Mouse (Mus musculus): Measurements from ENCODE around the gene 9930111J21Rik2. TPM values are rescaled to one million over a fixed set of nuclear protein-coding genes. Genes with fewer than 3 reads are reported as not detected.

The 9930111J21Rik2 gene
- 18.7 TPM for polyA plus RNA-seq (2014; fragmentation: Illumina TruSeq; extraction: RNeasy Lipid Tissue Mini Kit (QIAGEN cat#74804); ENCODE audit: low replicate concordance)

GRCm38 (mm10) chr11:49051093-49051891, at the start of gene 9930111J21Rik2:
9930111J21Rik2 (minus strand) TSS chr11:49051242.

GRCm38 (mm10) chr11:49076001-49076757, 25.1 kb upstream of the 9930111J21Rik2 start, which contains the start of gene Ifi47:
Ifi47 (plus strand) TSS chr11:49076587.

GRCm38 (mm10) chr11:49063713-49064469, 12.8 kb upstream of the 9930111J21Rik2 start, which contains the start of gene Tgtp2:
Tgtp2 (minus strand) TSS chr11:49064206.

GRCm38 (mm10) chr11:48994018-48994417, 57.0 kb downstream of the 9930111J21Rik2 start, which contains the start of gene Tgtp1:
Tgtp1 (minus strand) TSS chr11:48994172.

GRCm38 (mm10) chr11:48991740-48992520, 59.1 kb downstream of the 9930111J21Rik2 start, which contains the start of gene Gm12185:
Gm12185 (minus strand) TSS chr11:48992226.

GRCm38 (mm10) chr11:48979251-48979650, 71.8 kb downstream of the 9930111J21Rik2 start, which contains the start of gene 9930111J21Rik1:
9930111J21Rik1 (minus strand) TSS chr11:48979398.

GRCm38 (mm10) chr11:48978240-48978939, 72.7 kb downstream of the 9930111J21Rik2 start, which contains the start of gene Olfr56:
Olfr56 (plus strand) TSS chr11:48978889.

Other genes starting within 250 kb of the 9930111J21Rik2 start
- 10.4 TPM for gene Trim41, start 233.9 kb downstream of the 9930111J21Rik2 start, polyA plus RNA-seq (2014; fragmentation: Illumina TruSeq; extraction: RNeasy Lipid Tissue Mini Kit (QIAGEN cat#74804); ENCODE audit: low replicate concordance)
- gene Trim7, start 225.1 kb downstream of the 9930111J21Rik2 start, polyA plus RNA-seq (2014; fragmentation: Illumina TruSeq; extraction: RNeasy Lipid Tissue Mini Kit (QIAGEN cat#74804); ENCODE audit: low replicate concordance): 4.1 TPM
- 5.0 TPM for gene Gm12184, start 224.6 kb downstream of the 9930111J21Rik2 start, polyA plus RNA-seq (2014; fragmentation: Illumina TruSeq; extraction: RNeasy Lipid Tissue Mini Kit (QIAGEN cat#74804); ENCODE audit: low replicate concordance)
- gene Irgm1, start 179.6 kb downstream of the 9930111J21Rik2 start, polyA plus RNA-seq (2014; fragmentation: Illumina TruSeq; extraction: RNeasy Lipid Tissue Mini Kit (QIAGEN cat#74804); ENCODE audit: low replicate concordance): 35.8 TPM
- 32.7 TPM for gene Gm5431, start 149.0 kb downstream of the 9930111J21Rik2 start, polyA plus RNA-seq (2014; fragmentation: Illumina TruSeq; extraction: RNeasy Lipid Tissue Mini Kit (QIAGEN cat#74804); ENCODE audit: low replicate concordance)
- 5.8 TPM for gene Psme2b, start 105.1 kb downstream of the 9930111J21Rik2 start, polyA plus RNA-seq (2014; fragmentation: Illumina TruSeq; extraction: RNeasy Lipid Tissue Mini Kit (QIAGEN cat#74804); ENCODE audit: low replicate concordance)
- 6.8 TPM for gene Olfr56, start 72.4 kb downstream of the 9930111J21Rik2 start, polyA plus RNA-seq (2014; fragmentation: Illumina TruSeq; extraction: RNeasy Lipid Tissue Mini Kit (QIAGEN cat#74804); ENCODE audit: low replicate concordance)
- gene 9930111J21Rik1, start 71.8 kb downstream of the 9930111J21Rik2 start, polyA plus RNA-seq (2014; fragmentation: Illumina TruSeq; extraction: RNeasy Lipid Tissue Mini Kit (QIAGEN cat#74804); ENCODE audit: low replicate concordance): 1.3 TPM
- gene Gm12185, start 59.0 kb downstream of the 9930111J21Rik2 start, polyA plus RNA-seq (2014; fragmentation: Illumina TruSeq; extraction: RNeasy Lipid Tissue Mini Kit (QIAGEN cat#74804); ENCODE audit: low replicate concordance): 0.97 TPM
- 8.9 TPM for gene Tgtp1, start 57.1 kb downstream of the 9930111J21Rik2 start, polyA plus RNA-seq (2014; fragmentation: Illumina TruSeq; extraction: RNeasy Lipid Tissue Mini Kit (QIAGEN cat#74804); ENCODE audit: low replicate concordance)
- 22.2 TPM for gene Tgtp2, start 13.0 kb upstream of the 9930111J21Rik2 start, polyA plus RNA-seq (2014; fragmentation: Illumina TruSeq; extraction: RNeasy Lipid Tissue Mini Kit (QIAGEN cat#74804); ENCODE audit: low replicate concordance)
- 66.3 TPM for gene Ifi47, start 25.3 kb upstream of the 9930111J21Rik2 start, polyA plus RNA-seq (2014; fragmentation: Illumina TruSeq; extraction: RNeasy Lipid Tissue Mini Kit (QIAGEN cat#74804); ENCODE audit: low replicate concordance)
- not detected for gene Olfr1396, start 63.6 kb upstream of the 9930111J21Rik2 start, polyA plus RNA-seq (2014; fragmentation: Illumina TruSeq; extraction: RNeasy Lipid Tissue Mini Kit (QIAGEN cat#74804); ENCODE audit: low replicate concordance)
- gene Olfr1395, start 91.0 kb upstream of the 9930111J21Rik2 start, polyA plus RNA-seq (2014; fragmentation: Illumina TruSeq; extraction: RNeasy Lipid Tissue Mini Kit (QIAGEN cat#74804); ENCODE audit: low replicate concordance): not detected
- gene Olfr1394, start 103.1 kb upstream of the 9930111J21Rik2 start, polyA plus RNA-seq (2014; fragmentation: Illumina TruSeq; extraction: RNeasy Lipid Tissue Mini Kit (QIAGEN cat#74804); ENCODE audit: low replicate concordance): not detected
- 0.93 TPM for gene Btnl9, start 135.9 kb upstream of the 9930111J21Rik2 start, polyA plus RNA-seq (2014; fragmentation: Illumina TruSeq; extraction: RNeasy Lipid Tissue Mini Kit (QIAGEN cat#74804); ENCODE audit: low replicate concordance)
- gene Zfp62, start 152.1 kb upstream of the 9930111J21Rik2 start, polyA plus RNA-seq (2014; fragmentation: Illumina TruSeq; extraction: RNeasy Lipid Tissue Mini Kit (QIAGEN cat#74804); ENCODE audit: low replicate concordance): 81.1 TPM
- gene Mgat1, start 192.9 kb upstream of the 9930111J21Rik2 start, polyA plus RNA-seq (2014; fragmentation: Illumina TruSeq; extraction: RNeasy Lipid Tissue Mini Kit (QIAGEN cat#74804); ENCODE audit: low replicate concordance): 21.1 TPM
- gene Olfr1393, start 227.1 kb upstream of the 9930111J21Rik2 start, polyA plus RNA-seq (2014; fragmentation: Illumina TruSeq; extraction: RNeasy Lipid Tissue Mini Kit (QIAGEN cat#74804); ENCODE audit: low replicate concordance): 0.41 TPM
- 0.48 TPM for gene Olfr1392, start 234.0 kb upstream of the 9930111J21Rik2 start, polyA plus RNA-seq (2014; fragmentation: Illumina TruSeq; extraction: RNeasy Lipid Tissue Mini Kit (QIAGEN cat#74804); ENCODE audit: low replicate concordance)